Mouse (Mus musculus) ES-E14 (cell line): Measurements from ENCODE around the gene Bcar3.

Experiments
- CHD2 ChIP-seq: IDR thresholded peaks from 2 replicates; pipeline ENCODE4 v1.6.1; 2014; ENCODE audit warnings: mild to moderate bottlenecking, low read depth, low read length, inconsistent platforms
- MAFK ChIP-seq: IDR thresholded peaks from 2 replicates; pipeline ENCODE4 v1.6.1; 2014; ENCODE audit warnings: mild to moderate bottlenecking, low read depth, low read length, inconsistent platforms; ENCODE audit not compliant: insufficient read depth
- ZC3H11A ChIP-seq: IDR thresholded peaks from 2 replicates; pipeline ENCODE4 v1.6.1; 2012; ENCODE audit warnings: low read depth, mild to moderate bottlenecking, inconsistent platforms, low read length, borderline replicate concordance
- ZNF384 ChIP-seq: IDR thresholded peaks from 2 replicates; pipeline ENCODE4 v1.6.1; 2012; ENCODE audit warnings: low read depth, low read length, inconsistent platforms

DNA sequence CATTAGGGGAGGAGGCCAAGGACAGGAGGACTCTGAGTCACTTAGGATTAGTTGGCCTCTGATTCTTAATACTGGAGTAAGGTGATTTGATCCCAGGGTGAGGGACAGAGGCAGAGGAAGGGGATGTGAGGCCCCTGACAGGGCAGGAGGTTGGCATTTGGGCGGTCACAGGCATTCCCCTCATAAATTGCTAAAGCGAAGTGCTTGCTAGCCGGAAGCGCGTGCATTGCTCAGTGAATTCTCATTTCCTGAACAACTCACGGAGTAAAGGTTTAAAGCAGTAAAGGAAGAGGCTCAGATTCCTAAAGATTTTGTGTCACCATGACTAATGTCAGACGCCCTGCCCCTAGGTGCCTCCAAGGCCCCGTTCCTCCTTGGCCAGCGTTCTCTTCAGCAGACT lies 28.3 kb downstream of the Bcar3 start:
- TF ChIP-seq CHD2 (no peak), MAFK (no peak), ZNF384 (no peak), ZC3H11A (no peak)
